Mouse (Mus musculus): ENCODE measurements around the gene Fzd1. TPM values are rescaled to one million over a fixed set of nuclear protein-coding genes. Genes with fewer than 3 reads are reported as not detected.

Fzd1 gene
- polyA plus RNA-seq (2015; fragmentation: Nextera tagmentation; extraction: Ambion mirVana), result 37.5 and 38.8 TPM in 2 replicates

- peak; percentile 96 for ATAC-seq (ENCODE audit: low FRiP score, low TSS enrichment)
- no peaks in the 10 kb centered on the region for H3K9me3 ChIP-seq (ENCODE audit: low read length)
- WGBS, result under 1% methylated on average over 28 of the region's 33 CpGs
Observed at GRCm38 (mm10) chr5:4757902-4758301, at the start of gene Fzd1. Fzd1 (minus strand) TSS chr5:4758035.

GRCm38 (mm10) chr5:4805228-4805627 is 47.4 kb upstream of the Fzd1 start:
- Histone ChIP-seq H3K9me3 (ENCODE audit: low read length) (no peaks in the 10 kb centered on the region), H3K4me3 (ENCODE audit: low read length) (no peak overlapping the region), H3K9ac (replicated peaks; ENCODE audit: low read length) (no peak overlapping the region), H3K4me2 (replicated peaks; ENCODE audit: low read depth, low read length) (no peak overlapping the region), H3K27me3 (ENCODE audit: insufficient read depth, low read length) (no peaks in the 10 kb centered on the region), H3K4me1 (ENCODE audit: insufficient read depth, low read length) (peaks cover 13% of the 10 kb centered on the region), H3K36me3 (ENCODE audit: insufficient read depth, low read length) (no peaks in the 10 kb centered on the region), H3K27ac (ENCODE audit: low read length) (no peak overlapping the region)
- no peak for ATAC-seq (ENCODE audit: low FRiP score, low TSS enrichment)
- WGBS, result 33% methylated on average over 4 of the region's 4 CpGs

More at GRCm38 (mm10) chr5:4757902-4758301, at the start of gene Fzd1:
- Histone ChIP-seq H3K4me1 (ENCODE audit: insufficient read depth, low read length) (peaks cover 22% of the 10 kb centered on the region), H3K27me3 (ENCODE audit: insufficient read depth, low read length) (peaks cover 4% of the 10 kb centered on the region; the same call in 1 of the 2 replicates), H3K9ac (replicated peaks; ENCODE audit: low read length) (peak within 1 kb of the TSS; percentile 92), H3K4me2 (replicated peaks; ENCODE audit: low read depth, low read length) (peak within 1 kb of the TSS; percentile 91), H3K4me3 (ENCODE audit: low read length) (peak within 1 kb of the TSS; percentile 87), H3K27ac (ENCODE audit: low read length) (peak within 1 kb of the TSS; percentile 98), H3K36me3 (ENCODE audit: insufficient read depth, low read length) (peaks cover 2% of the 10 kb centered on the region; the same call in 1 of the 2 replicates)

- H3K27me3 ChIP-seq (ENCODE audit: insufficient read depth, low read length), result no peaks in the 10 kb centered on the region
- no peak for ATAC-seq (ENCODE audit: low FRiP score, low TSS enrichment)
Observed at GRCm38 (mm10) chr5:4803708-4804107, 45.9 kb upstream of the Fzd1 start.

GRCm38 (mm10) chr5:4801971-4802370 is 44.1 kb upstream of the Fzd1 start:
- Histone ChIP-seq H3K4me3 (ENCODE audit: low read length) (no peak overlapping the region), H3K9ac (replicated peaks; ENCODE audit: low read length) (no peak overlapping the region), H3K4me1 (ENCODE audit: insufficient read depth, low read length) (peaks cover 13% of the 10 kb centered on the region), H3K4me2 (replicated peaks; ENCODE audit: low read depth, low read length) (no peak overlapping the region), H3K27ac (ENCODE audit: low read length) (no peak overlapping the region), H3K9me3 (ENCODE audit: low read length) (no peaks in the 10 kb centered on the region), H3K27me3 (ENCODE audit: insufficient read depth, low read length) (no peaks in the 10 kb centered on the region), H3K36me3 (ENCODE audit: insufficient read depth, low read length) (no peaks in the 10 kb centered on the region)
- no peak for ATAC-seq (ENCODE audit: low FRiP score, low TSS enrichment)

More at GRCm38 (mm10) chr5:4803708-4804107, 45.9 kb upstream of the Fzd1 start:
- WGBS, result 69% methylated on average over 5 of the region's 5 CpGs
- H3K36me3 ChIP-seq (ENCODE audit: insufficient read depth, low read length), result no peaks in the 10 kb centered on the region
- no peak overlapping the region for H3K27ac ChIP-seq (ENCODE audit: low read length)
- no peak overlapping the region for H3K4me3 ChIP-seq (ENCODE audit: low read length)
- no peak overlapping the region for H3K4me2 ChIP-seq (replicated peaks; ENCODE audit: low read depth, low read length)
- no peaks in the 10 kb centered on the region for H3K9me3 ChIP-seq (ENCODE audit: low read length)
- peaks cover 13% of the 10 kb centered on the region for H3K4me1 ChIP-seq (ENCODE audit: insufficient read depth, low read length)
- H3K9ac ChIP-seq (replicated peaks; ENCODE audit: low read length), result no peak overlapping the region

- 82% methylated on average over 8 of the region's 8 CpGs for WGBS
- no peaks in the 10 kb centered on the region for H3K9me3 ChIP-seq (ENCODE audit: low read length)
- no peak for ATAC-seq (ENCODE audit: low FRiP score, low TSS enrichment)
Observed at GRCm38 (mm10) chr5:4801096-4801850, 43.4 kb upstream of the Fzd1 start.

GRCm38 (mm10) chr5:4791219-4791618 is 33.4 kb upstream of the Fzd1 start:
- Histone ChIP-seq H3K4me3 (ENCODE audit: low read length) (no peak overlapping the region), H3K4me1 (ENCODE audit: insufficient read depth, low read length) (no peaks in the 10 kb centered on the region), H3K36me3 (ENCODE audit: insufficient read depth, low read length) (no peaks in the 10 kb centered on the region), H3K4me2 (replicated peaks; ENCODE audit: low read depth, low read length) (no peak overlapping the region), H3K27ac (ENCODE audit: low read length) (no peak overlapping the region), H3K9me3 (ENCODE audit: low read length) (no peaks in the 10 kb centered on the region), H3K9ac (replicated peaks; ENCODE audit: low read length) (no peak overlapping the region), H3K27me3 (ENCODE audit: insufficient read depth, low read length) (no peaks in the 10 kb centered on the region)
- WGBS, result 65% methylated on average over 3 of the region's 3 CpGs
- no peak for ATAC-seq (ENCODE audit: low FRiP score, low TSS enrichment)

More at GRCm38 (mm10) chr5:4801096-4801850, 43.4 kb upstream of the Fzd1 start:
- H3K4me1 ChIP-seq (ENCODE audit: insufficient read depth, low read length), result peaks cover 13% of the 10 kb centered on the region
- no peak overlapping the region for H3K27ac ChIP-seq (ENCODE audit: low read length)
- H3K36me3 ChIP-seq (ENCODE audit: insufficient read depth, low read length), result no peaks in the 10 kb centered on the region
- H3K9ac ChIP-seq (replicated peaks; ENCODE audit: low read length), result no peak overlapping the region
- H3K27me3 ChIP-seq (ENCODE audit: insufficient read depth, low read length), result no peaks in the 10 kb centered on the region
- H3K4me3 ChIP-seq (ENCODE audit: low read length), result no peak overlapping the region
- no peak overlapping the region for H3K4me2 ChIP-seq (replicated peaks; ENCODE audit: low read depth, low read length)

- Histone ChIP-seq H3K9me3 (ENCODE audit: low read length) (no peaks in the 10 kb centered on the region), H3K27ac (ENCODE audit: low read length) (no peak overlapping the region), H3K9ac (replicated peaks; ENCODE audit: low read length) (no peak overlapping the region), H3K4me3 (ENCODE audit: low read length) (no peak overlapping the region), H3K4me2 (replicated peaks; ENCODE audit: low read depth, low read length) (no peak overlapping the region), H3K27me3 (ENCODE audit: insufficient read depth, low read length) (no peaks in the 10 kb centered on the region), H3K36me3 (ENCODE audit: insufficient read depth, low read length) (no peaks in the 10 kb centered on the region), H3K4me1 (ENCODE audit: insufficient read depth, low read length) (no peaks in the 10 kb centered on the region)
- WGBS, result 93% methylated on average over 4 of the region's 4 CpGs
- no peak for ATAC-seq (ENCODE audit: low FRiP score, low TSS enrichment)
Observed at GRCm38 (mm10) chr5:4790265-4790664, 32.4 kb upstream of the Fzd1 start.

GRCm38 (mm10) chr5:4788484-4788883 is 30.6 kb upstream of the Fzd1 start:
- H3K27ac ChIP-seq (ENCODE audit: low read length), result no peak overlapping the region
- WGBS, result 81% methylated on average over 3 of the region's 3 CpGs
- no peak overlapping the region for H3K4me3 ChIP-seq (ENCODE audit: low read length)
- H3K4me1 ChIP-seq (ENCODE audit: insufficient read depth, low read length), result no peaks in the 10 kb centered on the region
- no peaks in the 10 kb centered on the region for H3K9me3 ChIP-seq (ENCODE audit: low read length)
- no peaks in the 10 kb centered on the region for H3K27me3 ChIP-seq (ENCODE audit: insufficient read depth, low read length)
- no peak overlapping the region for H3K4me2 ChIP-seq (replicated peaks; ENCODE audit: low read depth, low read length)
- H3K36me3 ChIP-seq (ENCODE audit: insufficient read depth, low read length), result no peaks in the 10 kb centered on the region
- H3K9ac ChIP-seq (replicated peaks; ENCODE audit: low read length), result no peak overlapping the region
- ATAC-seq (ENCODE audit: low FRiP score, low TSS enrichment), result no peak

- Histone ChIP-seq H3K9me3 (ENCODE audit: low read length) (no peaks in the 10 kb centered on the region), H3K27ac (ENCODE audit: low read length) (no peak overlapping the region), H3K4me3 (ENCODE audit: low read length) (no peak overlapping the region), H3K4me1 (ENCODE audit: insufficient read depth, low read length) (no peaks in the 10 kb centered on the region), H3K27me3 (ENCODE audit: insufficient read depth, low read length) (no peaks in the 10 kb centered on the region), H3K4me2 (replicated peaks; ENCODE audit: low read depth, low read length) (no peak overlapping the region), H3K9ac (replicated peaks; ENCODE audit: low read length) (no peak overlapping the region), H3K36me3 (ENCODE audit: insufficient read depth, low read length) (no peaks in the 10 kb centered on the region)
- no peak for ATAC-seq (ENCODE audit: low FRiP score, low TSS enrichment)
- 65% methylated on average over 3 of the region's 3 CpGs for WGBS
Observed at GRCm38 (mm10) chr5:4786816-4787215, 29.0 kb upstream of the Fzd1 start.

- 87% methylated on average over 3 of the region's 3 CpGs for whole genome bisulfite sequencing
- H3K27me3 ChIP-seq (ENCODE audit: insufficient read depth, low read length), result no peaks in the 10 kb centered on the region
- no peaks in the 10 kb centered on the region for H3K36me3 ChIP-seq (ENCODE audit: insufficient read depth, low read length)
- H3K4me2 ChIP-seq (replicated peaks; ENCODE audit: low read depth, low read length), result no peak overlapping the region
- no peak for ATAC-seq (ENCODE audit: low FRiP score, low TSS enrichment)
- H3K9me3 ChIP-seq (ENCODE audit: low read length), result no peaks in the 10 kb centered on the region
- no peaks in the 10 kb centered on the region for H3K4me1 ChIP-seq (ENCODE audit: insufficient read depth, low read length)
- H3K27ac ChIP-seq (ENCODE audit: low read length), result no peak overlapping the region
- no peak overlapping the region for H3K9ac ChIP-seq (replicated peaks; ENCODE audit: low read length)
- no peak overlapping the region for H3K4me3 ChIP-seq (ENCODE audit: low read length)
Observed at GRCm38 (mm10) chr5:4778274-4778673, 20.4 kb upstream of the Fzd1 start.

Measured in kidney, embryonic 16.5 days (tissue).